Mouse (Mus musculus): Measurements from ENCODE around the gene Cyb5rl. TPM values are rescaled to one million over a fixed set of nuclear protein-coding genes. Genes with fewer than 3 reads are reported as not detected.
A peak's percentile ranks its signal among the peaks of the same experiment; 100 is the strongest.
"Not testable (repeated sequence)": the region's sequence is repeated elsewhere in the genome, so short reads cannot be mapped to it uniquely, and the experiment has no call there.

Cyb5rl gene
- total RNA-seq, 2 experiments from 2014 or later: 16.8 to 18.0 TPM

GRCm38 (mm10) chr4:107109181-107109580, 42.4 kb downstream of the Cyb5rl start:
- DNase-seq: not testable (repeated sequence)

GRCm38 (mm10) chr4:107114278-107114677, 47.5 kb downstream of the Cyb5rl start:
- no peak for DNase-seq

GRCm38 (mm10) chr4:107117741-107118385, 51.1 kb downstream of the Cyb5rl start:
- DNase-seq: no peak

- DNase-seq: no peak
These were observed 52.3 kb downstream of the Cyb5rl start for GRCm38 (mm10) chr4:107119056-107119455.

- DNase-seq: no peak
These were observed 53.9 kb downstream of the Cyb5rl start for GRCm38 (mm10) chr4:107120676-107121075.

GRCm38 (mm10) chr4:107121165-107121943, 54.6 kb downstream of the Cyb5rl start:
- peak; percentile 27 for DNase-seq

GRCm38 (mm10) chr4:107124376-107124775, 57.6 kb downstream of the Cyb5rl start:
- no peak for DNase-seq

- DNase-seq: no peak
These were observed 58.3 kb downstream of the Cyb5rl start for GRCm38 (mm10) chr4:107125101-107125500.

- no peak for DNase-seq
These were observed 59.6 kb downstream of the Cyb5rl start for GRCm38 (mm10) chr4:107126389-107126788.

DNA sequence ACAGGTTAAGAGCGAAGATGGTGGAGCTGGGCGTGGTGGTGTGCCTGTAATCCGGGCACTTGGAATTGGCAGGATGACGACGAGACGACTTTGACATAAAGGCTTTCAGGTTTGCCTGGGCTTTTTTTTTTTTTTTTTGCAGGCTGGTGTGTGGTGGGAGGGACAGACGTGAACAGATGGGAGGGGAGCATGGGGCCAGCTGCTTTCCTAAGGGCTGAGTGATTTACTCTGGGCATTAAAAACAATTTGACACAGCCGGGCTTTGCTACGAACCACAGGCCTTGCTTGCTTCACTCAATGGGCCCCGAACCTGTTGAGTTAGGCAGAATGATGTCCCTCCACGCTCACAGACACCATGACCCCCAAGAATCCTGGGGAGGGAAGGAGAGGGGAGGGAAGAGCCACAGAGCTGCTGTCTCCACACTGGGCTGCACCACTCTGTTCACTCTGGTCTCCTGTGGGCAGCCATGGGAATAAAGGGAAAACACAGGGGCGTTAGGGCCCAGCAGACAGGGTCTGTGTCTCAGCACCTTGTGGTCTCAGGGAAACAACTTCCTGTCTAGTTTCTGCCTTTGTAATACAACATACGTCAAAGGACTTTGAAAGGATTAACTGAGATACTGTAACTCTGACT, 60.2 kb downstream of the Cyb5rl start:
- DNase-seq: no peak

DNA sequence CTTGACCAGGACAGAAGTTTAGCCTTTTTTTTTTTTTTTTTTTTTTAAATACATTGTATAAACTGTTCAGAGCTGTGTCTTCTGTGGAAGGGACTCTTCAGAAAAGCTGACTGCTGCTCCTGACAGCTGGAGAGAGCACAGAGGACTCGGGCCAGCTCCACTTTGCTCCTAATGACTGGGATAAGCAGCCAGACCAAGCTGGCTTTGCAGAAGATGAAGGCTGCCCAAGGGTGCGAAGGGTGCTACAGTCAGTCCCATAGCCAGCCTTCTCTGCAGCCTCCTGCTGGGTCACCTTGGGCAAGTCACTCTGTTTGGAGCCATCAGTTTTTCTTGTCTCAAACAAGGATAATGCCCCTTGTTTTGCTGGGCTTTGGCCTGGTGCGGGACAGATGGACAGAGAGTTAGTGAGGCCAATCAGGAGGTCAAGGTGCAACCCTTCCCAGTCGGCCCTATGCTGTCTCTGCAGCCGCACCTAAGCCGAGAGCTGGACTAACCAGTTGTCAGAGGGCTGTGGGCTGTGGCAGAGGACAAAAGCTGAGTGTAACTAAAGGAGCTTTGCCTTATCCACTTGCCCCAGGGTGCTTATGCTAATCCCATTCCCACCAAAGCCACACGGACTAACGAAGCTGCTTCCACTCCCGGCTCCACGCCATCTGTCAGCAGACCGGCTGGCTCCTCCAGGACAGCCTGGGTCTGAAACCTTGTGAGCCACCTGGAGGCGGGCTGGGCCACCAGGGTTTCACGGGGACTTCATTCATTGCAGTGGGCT, 61.3 kb downstream of the Cyb5rl start:
- DNase-seq: no peak

DNA sequence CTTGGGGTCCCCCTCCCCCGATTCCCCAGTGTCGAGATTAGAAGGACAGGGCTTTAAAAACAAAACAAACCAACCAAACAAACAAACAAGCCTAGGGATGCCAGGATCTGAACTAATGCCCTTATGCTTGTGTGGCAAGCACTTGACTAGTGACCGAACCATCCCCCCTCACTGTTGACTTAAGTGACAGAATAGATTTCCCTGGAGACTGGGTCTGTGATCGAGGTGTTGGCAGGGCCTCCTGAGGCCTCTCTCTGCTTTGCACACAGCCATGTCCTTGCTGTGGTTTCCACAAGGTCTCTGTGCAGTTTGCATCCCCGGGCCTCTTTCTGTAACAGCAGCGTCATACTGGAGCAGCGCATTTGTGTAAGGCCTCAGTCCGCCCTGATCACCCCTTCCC, 62.6 kb downstream of the Cyb5rl start:
- DNase-seq: no peak

GRCm38 (mm10) chr4:107130534-107130933, 63.7 kb downstream of the Cyb5rl start:
- no peak for DNase-seq

- no peak for DNase-seq
These were observed 68.1 kb downstream of the Cyb5rl start for GRCm38 (mm10) chr4:107134891-107135290.

DNA sequence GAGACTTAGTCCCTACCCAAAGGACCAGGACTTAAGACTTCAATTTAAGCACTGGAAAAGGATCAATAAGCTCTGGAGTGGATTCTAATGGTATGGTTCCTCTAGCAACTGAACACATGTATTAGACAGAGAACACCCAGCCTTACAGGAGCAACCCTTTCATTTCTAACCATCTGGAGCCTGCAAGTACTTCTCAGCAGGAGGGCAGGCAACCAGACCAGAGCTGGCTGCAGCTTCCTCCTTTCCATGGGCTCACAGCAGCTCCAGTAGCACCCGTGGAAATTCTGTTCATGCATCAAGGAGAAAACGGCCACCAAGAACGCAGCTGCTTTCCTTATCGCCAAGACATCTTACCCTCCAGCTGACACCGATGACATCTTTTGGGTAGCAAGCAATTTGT, 68.9 kb downstream of the Cyb5rl start:
- DNase-seq: no peak

DNA sequence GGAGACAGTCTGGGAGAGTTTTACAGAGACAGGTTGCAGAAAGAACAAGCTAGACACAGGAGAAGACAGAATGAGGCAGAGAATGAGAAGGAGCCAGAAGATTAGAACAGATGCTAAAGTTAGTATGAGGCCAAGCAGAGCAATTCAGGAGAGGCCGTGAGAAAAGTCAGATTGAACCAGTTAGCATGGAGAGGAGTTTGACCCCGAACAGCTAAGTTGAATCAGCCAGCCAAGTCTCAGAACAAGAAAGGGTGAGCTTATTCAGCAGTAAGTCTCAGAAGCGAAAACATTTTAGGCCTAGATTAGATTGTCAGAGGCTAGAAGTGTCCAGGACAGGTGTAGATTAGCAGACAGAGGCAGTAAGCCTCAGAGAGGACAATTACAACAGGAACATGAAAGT, 69.7 kb downstream of the Cyb5rl start:
- no peak for DNase-seq

Other genes starting within 250 kb of the Cyb5rl start
- 10 to 100 TPM; 18.7 to 19.5 TPM for gene Ssbp3, start 156.3 kb upstream of the Cyb5rl start, total RNA-seq (2021)
- 10 to 100 TPM; 82.0 to 95.5 TPM for gene Mrpl37, start 120 bp upstream of the Cyb5rl start, total RNA-seq (2021)
- not detected for gene Cdcp2, start 29.9 kb downstream of the Cyb5rl start, total RNA-seq (2021)
- 10 to 100 TPM; 63.4 to 80.2 TPM for gene Tmem59, start 111.4 kb downstream of the Cyb5rl start, total RNA-seq (2021)
- 10 to 100 TPM; 11.7 to 13.2 TPM for gene Tceanc2, start 112.1 kb downstream of the Cyb5rl start, total RNA-seq (2021)
- gene Ldlrad1, start 142.2 kb downstream of the Cyb5rl start, total RNA-seq (2021): not detected
- gene Lrrc42, start 186.5 kb downstream of the Cyb5rl start, total RNA-seq (2021): 1 to 10 TPM; 6.7 to 8.8 TPM
- gene Hspb11, start 186.6 kb downstream of the Cyb5rl start, total RNA-seq (2021): 1 to 10 TPM; 7.0 to 9.8 TPM
- gene Dio1, start 240.2 kb downstream of the Cyb5rl start, total RNA-seq (2021): not detected
- 10 to 100 TPM in 1 of 2 experiments, 1 to 10 TPM in 1; 8.7 to 11.4 TPM for gene Yipf1, start 247.4 kb downstream of the Cyb5rl start, total RNA-seq (2021)